Mouse (Mus musculus): ENCODE measurements around the gene Rasl10b.
A peak's percentile ranks its signal among the peaks of the same experiment; 100 is the strongest.

Rasl10b gene

DNA sequence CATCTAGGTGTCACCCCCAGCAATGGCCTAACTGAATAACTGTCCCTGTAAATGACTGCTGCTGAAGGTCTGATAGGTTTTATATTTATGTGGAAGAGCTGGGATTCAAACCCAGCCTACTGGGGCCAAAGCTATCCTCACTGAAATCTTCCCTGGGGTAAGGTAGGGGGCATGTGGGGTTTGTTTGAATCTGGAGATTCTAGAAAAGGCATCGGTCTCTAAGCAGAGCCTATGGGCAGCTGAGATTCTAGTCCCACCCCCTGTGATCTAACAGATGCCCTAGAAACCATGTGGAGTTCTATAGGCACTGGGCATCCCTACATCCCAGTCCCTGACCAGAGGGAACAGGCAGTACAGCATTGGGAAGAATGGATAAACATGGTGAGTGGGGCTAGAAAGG lies 28.4 kb downstream of the Rasl10b start, which contains the start of gene 1700020L24Rik:
Gene 1700020L24Rik (plus strand): TSS at position 301 of the 400 bp plus-strand sequence.
- DNase-seq: no peak

DNA sequence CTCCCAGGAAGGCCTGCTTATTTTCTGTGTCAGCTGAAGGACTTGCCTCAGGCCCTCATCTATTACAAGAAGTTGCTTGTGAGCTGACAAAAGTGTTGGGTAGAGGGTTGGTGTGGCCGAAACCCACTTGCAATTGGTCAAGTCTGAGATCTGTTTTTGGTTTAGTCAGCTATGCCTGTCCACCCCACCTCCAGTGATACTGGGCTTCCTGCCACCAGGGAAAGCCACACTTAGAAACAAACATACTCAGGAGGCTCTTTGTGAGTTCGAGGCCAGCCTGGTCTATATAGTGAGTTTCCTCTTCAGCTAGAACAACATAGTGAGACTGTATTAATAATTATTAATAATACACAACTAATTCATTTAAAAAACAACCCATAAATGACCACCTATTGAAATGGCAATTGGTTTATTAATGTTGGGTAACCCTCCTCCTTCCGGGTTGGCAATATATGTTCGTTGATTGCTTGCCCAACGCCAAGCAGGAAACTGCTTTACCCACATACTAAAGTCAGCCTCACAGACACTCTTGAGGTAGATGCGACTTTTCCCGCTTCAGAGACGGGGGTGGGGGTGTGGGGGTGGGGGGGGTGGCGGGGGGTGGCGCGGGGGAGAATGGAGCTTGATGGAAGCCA lies 30.6 kb downstream of the Rasl10b start:
- no peak for DNase-seq

DNA sequence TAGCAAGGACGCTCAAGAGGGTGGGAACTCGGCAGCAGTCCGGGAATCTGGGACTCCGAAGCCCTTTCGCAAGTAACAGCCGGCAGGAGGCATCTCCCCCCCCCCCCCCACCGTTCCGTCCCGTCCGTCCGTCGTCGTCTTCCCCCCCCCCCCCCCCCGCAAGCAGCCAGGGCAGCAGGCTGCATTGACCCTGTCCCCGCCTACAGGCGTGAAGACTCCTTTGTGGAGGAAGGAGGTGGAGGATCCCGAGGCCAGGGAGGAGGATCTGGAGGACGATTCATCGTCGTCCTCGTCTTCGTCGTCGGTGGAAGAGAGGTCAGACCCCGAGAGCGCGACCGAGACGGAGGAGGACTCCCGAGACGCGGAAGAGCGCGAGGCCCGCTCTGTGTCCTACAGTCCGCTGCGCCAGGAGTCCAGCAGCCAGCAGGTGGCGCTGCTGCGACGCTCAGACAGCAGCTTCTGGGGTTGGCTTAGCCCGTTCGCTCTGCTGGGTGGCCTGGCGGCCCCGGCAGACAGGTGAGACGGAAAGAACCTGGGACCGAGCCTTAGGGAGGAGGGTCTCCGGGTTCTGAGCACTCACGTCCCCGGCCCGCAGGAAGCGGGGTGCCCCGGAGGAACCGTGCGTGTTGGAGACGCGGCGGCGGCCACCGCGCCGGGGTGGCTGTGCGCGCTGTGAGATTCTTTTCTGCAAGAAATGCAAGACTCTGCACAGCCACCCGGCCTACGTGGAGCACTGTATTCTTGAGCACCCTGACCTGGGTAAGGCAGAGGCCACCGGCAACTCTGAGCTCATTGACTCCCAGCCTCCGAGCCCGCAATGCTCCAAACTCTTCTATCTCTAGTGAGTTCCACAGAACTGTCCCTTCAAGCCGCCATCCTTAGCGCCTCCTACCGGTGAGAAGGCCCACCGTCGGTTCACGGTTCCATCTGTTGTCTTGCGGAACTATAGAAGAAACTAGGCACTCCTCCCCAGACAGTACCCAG lies 31.4 kb downstream of the Rasl10b start:
- peak; percentile 87 for DNase-seq

DNA sequence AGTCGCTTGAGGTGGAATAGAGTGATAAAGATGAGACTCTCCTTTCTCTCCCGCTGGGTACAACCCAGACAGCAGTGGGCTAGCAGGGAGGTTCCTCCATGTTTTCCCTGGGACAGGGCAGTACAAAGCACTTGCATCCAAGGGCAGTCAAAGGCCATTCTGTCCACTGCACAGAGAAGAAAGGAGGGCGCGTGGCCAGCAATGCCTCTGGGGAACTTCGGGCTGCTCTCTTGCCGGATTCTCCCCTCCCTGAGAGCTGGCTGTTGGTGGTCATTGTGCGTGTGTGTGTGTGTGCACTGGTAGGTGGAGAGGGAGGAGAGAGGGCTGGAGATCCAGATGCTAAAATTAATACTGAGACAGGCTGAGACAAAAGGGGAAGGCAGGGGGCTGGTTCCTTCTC lies 32.3 kb downstream of the Rasl10b start:
- peak; percentile 71 for DNase-seq

DNA sequence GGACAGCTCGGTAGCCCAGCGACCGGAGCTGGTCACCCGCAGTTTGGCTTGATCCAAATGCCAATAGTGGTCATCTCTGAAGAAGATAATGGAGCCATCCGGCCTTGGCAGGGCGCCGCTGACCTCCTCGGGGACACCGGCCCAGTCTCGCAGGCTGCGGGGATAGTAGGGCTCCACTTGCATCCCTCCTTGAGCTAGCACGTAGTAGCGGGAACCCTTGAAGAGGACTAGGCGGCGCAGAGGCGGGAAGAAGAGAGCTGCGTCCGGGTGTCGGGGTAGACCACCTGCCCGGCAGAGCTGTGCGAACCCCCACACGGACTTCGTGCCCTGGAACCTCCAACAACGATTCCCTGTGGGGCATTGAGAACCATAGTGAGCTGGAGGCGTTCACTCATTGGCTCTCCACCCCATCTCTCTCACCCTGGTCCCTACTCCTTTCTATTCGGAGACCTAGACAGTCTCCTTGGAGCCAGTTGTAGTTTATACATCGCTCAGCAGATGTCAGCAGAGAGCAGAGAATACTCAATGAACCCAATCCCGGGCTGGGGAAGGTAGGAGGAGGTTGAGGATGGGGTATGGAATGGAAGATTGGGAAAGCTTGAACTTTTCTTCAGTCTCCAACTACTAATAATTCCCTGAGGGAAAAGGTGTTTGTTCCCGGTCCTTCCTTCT lies 33.8 kb downstream of the Rasl10b start:
- DNase-seq: peak; percentile 62

DNA sequence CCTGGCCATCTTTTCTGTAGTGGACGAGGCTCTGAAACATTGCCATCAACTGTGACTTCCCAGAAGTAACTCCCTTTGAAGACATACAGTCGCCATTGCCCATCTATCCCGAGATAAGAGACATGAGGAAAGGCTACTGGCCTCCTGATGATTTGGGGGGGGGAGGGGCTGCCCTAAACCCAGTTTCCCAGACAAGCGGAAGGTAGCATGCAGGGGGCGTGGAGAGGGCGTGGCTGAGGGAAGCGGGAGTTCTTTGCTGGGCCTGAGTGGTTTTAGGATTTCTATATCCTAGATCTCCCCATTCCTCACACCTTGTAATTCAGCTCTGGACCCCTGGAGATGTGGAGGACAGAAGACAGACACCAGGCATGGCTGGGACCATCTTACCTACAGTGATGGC lies 34.9 kb downstream of the Rasl10b start:
- DNase-seq: no peak

DNA sequence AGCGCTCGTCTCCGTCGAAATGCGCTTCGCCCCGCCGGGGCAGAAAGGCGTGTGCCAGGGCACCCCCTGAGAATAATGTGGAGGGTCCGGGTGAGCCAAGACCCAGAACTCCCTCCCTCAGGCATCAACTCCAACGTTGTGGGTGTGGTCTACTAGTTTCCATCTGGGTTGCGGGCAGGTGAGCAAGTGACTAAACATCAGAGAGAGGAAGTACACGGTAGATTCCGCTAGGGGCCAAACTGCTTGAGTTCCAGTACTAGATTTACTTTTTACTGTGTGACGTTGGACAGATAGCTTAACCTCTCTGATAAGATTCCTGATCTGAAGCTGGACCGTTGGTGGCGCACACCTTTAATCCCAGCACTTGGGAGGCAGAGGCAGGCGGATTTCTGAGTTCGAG lies 36.1 kb downstream of the Rasl10b start:
- no peak for DNase-seq

DNA sequence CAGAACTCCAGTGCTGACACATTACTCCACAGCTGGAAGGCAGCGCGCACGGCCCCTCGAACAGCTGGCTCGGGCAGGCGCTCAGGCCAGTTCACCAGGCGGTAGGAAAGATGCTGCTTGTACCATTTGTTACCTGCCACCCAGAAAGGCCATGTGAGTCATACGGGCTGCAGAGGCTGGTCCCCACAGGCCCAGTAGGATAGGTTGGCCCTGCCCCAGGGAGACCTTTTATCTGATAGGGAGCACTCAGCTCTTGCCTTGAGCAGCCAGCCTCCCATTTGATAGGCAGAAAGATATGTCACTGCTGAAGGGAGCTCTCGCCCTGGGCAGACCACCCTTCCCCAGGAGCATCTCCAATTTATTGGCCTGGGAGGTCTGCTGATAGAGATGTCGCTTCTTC lies 38.7 kb downstream of the Rasl10b start:
- DNase-seq: no peak

DNA sequence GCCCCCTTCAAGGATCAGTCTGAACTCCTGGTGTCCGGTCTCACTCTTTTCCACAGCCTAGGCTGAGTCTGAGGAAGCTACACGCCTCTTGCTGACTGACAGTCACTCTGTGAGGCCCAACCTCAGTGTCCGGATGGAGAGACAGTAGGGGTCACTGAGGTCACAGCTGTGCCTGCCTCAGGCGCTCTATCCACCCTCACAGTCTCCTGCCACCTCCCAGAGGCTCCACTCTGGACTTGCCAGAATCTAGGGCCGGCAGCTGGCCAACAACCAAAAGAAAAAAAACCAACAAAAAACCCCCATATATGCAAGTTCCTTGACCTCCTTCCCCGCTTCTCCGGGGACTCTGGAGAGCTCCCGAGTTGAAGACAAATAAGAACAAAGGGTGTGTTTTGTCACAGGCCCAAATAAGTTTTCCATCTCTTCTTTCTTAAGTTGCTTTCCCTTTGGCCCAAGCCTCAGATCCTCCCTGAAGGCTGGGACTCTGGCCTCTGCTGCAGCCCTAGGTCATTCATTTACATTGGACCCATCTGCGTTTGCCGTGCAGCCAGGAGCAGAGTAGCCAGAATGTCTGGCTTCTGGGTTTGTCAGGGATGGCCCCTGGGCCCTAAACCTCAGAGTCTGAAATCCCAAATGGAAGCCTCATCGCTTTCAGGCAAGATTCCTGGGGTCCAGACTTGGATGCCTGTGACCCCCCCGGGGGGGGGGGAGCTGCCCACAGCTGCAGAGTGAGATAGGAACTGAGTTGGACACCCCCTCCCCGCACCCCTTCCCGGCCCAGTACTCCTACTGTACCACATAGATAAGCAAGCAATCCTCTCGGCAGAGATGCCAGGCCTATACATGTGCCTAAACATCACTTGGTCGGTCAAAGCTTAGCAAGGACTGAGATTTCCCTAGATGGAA lies 39.3 kb downstream of the Rasl10b start:
- no peak for DNase-seq

DNA sequence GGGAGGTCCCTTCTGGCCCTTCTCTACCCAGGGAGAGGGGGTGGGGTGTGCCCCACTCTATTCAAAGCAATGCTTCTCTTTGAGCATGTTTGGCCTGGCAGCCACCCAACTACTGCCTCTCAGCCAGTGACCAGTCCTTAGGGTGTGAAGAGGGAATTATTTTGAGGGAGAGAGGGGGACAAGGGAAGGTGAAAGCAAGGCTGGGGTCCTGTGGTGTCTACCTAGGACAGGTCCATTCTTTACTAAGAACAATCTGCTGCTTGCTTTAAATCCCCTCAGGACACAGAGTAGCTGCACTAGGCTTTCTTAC lies 39.9 kb downstream of the Rasl10b start:
- DNase-seq: no peak

DNA sequence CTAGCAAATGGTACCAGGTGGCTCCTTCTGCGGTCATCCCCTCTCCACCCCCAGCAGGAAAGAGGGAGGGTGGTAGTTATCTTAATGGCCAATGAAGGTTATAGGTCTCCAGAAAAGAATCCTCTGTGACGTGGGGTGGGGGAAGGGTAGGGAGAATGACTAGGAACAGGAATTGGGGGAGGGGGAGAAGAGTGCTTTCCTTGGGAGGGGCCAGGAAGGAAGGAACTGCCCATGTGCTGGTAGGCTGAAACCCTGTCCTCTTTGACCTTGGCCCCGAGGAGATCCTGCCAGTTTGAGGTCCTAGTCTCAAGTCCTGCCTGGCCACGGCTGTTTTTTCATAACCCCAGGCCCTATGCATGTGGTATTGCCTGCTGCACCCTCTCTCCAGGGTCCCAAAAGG lies 40.4 kb downstream of the Rasl10b start:
- no peak for DNase-seq

DNA sequence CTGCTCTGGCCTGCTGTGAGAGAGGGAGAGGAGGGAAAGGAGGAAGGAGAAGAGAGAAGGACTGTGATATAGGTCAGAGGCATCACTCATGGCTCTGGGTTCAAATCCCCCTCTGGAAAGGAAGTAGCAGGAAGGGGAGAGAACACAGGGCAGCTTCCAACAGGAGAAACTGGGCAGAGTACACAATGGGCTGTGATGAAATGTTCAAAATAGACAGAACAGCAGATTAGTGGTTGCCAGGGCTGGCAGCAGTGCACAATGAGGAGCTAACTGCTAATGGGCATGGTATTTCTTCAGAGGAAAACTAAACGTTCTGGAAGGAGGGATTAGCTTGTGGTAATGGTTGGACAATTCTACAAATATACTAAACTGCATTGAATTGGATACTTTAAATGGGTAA lies 41.6 kb downstream of the Rasl10b start:
- DNase-seq: no peak

DNA sequence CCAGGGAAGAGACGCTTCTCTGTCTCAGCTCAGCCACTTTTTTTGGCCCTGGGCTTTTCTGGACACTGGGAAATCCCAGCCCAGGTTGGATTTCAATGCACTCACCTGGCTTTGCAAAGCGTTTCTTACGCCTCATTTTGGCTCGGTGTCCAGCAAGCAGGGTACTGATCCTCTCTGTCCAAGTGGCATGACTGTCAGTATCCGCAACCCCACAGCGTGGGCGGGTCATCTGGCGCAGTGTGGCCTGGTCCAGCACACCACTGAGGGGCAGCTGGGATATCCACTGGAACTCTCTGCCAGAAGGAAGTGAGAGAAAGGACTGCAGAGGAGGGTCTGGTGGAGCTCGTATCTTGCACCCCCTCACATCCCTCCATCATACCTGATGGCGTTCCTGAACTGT lies 42.3 kb downstream of the Rasl10b start:
- no peak for DNase-seq

DNA sequence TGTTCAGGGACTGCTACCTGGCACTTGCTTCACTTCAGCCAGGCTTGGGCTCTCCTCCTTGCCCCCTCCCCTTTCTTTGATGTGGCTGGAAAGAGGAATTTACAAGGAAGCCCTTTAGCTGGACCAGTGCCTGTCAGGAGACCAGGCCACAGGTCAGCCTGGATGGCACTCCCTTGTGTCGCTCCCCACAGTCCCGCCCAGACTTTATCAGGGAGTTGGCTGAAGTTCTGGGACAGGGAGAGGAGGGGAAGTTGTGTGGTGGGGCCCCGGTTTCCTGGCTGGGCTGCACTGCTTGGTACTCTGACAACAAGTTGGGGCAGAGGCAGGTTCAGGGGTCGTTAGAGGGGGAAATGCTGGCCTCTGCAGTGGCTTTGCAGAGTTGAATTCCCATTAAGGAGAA lies 45.6 kb downstream of the Rasl10b start:
- DNase-seq: no peak

DNA sequence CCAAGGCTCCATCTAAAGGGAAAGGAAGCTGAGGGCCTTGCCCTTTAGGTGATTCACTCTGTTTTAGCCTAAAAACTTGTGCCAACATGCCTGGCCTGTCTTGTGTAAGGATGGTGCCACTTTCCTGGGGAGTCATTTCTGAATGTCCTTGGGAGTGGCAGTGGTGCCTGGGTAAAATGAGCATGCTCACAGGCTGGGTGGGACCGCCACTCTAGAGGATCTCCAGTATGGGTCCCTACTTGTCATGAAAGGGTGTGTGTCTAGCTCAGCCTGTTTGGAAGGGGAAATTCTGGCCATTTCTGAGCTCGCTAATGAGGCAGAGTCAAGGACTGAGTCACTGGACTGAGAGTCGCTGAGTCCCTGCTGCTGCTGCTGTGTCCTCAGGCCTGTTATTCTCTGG lies 46.7 kb downstream of the Rasl10b start:
- DNase-seq: no peak

DNA sequence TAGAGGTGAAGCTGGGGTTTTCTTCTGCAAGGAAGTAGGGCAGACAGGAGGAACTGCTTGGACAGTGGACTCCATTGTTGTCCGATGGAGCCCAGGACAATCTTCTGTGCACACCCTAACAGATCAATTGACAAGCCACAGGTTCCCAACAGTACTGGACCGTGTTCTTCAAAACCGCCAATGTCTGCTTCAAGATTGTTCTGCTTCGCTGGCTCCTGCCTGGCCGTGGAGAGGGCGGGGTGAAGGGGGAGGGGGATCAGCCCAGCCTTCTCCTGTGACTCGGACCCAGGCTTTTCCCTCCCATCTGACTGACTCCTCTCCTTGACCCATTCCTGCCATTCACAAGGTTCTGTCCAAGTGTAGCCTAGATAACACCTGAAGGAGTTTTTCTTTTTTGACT lies 48.3 kb downstream of the Rasl10b start:
- DNase-seq: no peak

DNA sequence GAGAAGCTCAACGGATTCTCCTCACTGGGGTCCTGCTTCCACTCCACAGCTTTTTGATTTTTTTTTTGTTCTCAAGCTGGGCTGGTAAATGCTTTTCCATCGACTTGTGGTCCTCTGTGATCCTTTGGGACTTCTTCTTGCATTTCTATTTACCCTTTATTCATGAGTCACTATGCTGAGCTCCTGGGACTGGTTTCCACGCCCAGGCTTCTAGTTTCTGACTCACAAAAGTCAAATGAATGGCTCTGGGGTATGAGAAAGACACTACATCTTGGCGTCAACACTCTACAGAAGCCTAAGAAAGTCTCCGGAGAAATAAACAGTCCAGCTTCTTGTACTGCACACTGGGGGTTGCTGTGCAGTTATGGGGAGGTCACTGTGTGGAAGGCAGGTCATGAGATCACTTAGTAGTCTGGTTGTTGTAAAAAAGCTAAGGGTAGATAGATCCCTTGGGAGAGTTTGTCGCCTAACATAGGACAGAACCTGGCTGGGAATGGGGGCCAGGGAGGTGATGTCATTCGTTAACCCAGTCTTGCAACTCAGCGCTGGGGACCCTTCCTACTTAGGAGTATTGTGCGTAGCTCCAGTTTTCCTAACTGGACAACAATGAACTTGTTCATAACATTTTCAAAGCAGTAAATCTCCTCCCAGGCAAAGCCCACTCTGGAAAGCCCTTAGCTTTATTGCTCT lies 49.1 kb downstream of the Rasl10b start:
- DNase-seq: no peak

DNA sequence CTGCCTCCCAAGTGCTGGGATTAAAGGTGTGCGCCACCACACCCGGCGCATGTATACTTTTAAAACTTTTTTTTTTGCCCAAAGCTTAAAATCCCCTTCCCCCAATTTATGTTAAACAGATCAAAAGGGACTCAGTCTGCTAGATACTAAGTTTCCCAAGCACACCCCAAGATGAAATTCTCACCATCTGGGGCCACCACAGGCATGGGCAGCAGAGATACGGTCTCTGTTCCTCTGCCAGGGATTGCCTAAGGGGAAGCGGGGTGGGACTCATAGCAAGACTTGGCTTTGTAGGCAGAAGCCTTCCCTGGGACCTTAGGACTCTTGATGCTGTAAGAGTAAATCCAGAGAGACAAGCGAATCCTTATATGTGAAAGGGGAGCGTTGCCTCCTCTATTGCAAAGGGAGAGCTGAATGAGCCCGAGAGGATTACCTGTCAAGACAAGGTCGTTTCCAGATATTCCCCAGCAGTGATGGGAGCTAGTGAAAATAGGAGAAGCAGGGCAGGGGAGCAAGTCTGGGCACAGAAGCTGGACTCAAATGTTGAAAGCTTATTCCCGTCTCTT lies 52.6 kb downstream of the Rasl10b start:
- no peak for DNase-seq

DNA sequence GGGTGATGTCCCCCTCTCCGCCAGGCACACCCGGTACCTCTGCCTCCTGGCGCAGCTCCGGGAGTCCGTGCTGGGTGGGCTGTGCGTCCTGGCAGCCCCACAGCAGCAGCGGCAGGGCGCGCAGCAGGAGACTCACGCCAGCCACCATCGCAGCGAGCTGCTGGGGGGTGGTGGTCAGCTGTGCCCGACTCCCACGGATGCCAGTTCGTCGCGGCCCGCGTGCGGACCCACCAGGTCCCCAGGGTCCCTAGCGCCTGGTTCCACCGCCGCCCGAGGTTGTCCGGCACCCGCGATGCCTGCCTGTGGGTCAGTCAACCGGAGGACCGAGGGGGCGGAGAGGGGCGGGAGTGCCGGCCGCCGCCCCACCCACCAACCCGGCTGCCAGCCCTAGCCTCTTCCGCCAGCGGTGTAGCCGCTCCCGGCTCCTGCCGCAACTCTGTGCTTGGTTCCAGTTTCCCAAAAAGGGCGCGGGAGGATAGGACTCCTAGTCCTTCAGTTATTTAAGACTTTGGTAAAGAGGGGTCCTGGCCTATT lies 53.8 kb downstream of the Rasl10b start, which contains the start of gene Mmp28:
Gene Mmp28 (minus strand): TSS at position 361 of the 534 bp plus-strand sequence.
- no peak for DNase-seq

DNA sequence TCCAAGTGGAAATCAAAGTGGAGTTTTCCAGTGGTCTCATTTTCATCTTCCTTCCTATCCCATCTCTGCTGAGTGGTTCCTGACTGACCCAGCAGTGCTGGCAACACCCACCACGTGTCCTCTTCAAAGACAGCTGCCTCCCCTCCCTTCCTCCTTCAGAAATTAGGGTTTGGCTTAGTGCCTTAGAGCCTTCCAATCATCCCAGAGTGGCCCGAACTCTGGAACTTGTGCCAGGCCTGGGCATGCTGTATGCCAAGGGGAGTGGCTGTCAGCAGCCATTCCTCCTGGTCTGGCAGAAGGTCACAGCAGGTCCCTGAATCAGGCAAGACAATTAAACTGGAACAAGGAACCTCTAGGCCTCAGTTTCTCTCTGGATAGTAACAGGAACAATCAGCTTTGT lies 57.0 kb downstream of the Rasl10b start:
- no peak for DNase-seq

DNA sequence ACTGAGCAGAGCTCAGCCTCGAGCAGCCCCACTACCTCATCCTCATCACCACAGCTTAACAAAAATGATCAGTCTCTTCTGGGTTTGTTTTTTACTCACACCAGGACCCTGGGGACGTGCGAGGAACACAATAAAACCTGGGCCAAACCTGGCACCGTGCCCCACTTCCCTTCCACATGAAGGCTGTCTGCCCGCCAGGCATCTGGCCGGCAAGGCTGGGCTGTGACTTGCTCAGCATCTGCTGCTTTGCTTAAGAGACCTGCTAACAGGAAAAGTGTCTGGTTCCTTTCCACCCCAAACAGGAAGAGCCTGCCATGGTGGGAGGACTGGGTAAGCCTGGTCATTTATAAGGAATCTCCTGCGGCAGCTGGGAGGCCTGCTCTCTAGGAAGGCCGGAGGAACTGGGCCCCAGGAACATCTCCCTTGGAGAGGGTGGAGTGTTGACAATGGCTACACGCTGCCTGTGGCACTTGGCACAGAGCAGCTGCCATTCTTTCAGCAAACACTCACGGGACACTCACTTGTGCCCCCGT lies 58.2 kb downstream of the Rasl10b start:
- peak; percentile 42 for DNase-seq

Measured in layer of hippocampus, adult 9-11 months (tissue).